Mouse (Mus musculus) brown adipose tissue, adult 24 weeks (tissue): Measurements from ENCODE around the gene Frmd8. TPM values are rescaled to one million over a fixed set of nuclear protein-coding genes. Genes with fewer than 3 reads are reported as not detected.

ENCODE experiments used
- H3K27ac ChIP-seq: fragments of 200-500 bp; replicated peaks from 2 replicates; pipeline ENCODE4 v1.5.1; 2012; ENCODE audit warnings: low read depth, mild to moderate bottlenecking, low read length
- H3K4me1 ChIP-seq: fragments of 200-500 bp; 2 replicates; pipeline ENCODE4 v1.6.1; 2012; ENCODE audit warnings: low read length, mixed read lengths; ENCODE audit not compliant: control insufficient read depth, insufficient read depth, insufficient read length
- H3K4me3 ChIP-seq: fragments of 200-500 bp; 2 replicates; pipeline ENCODE4 v1.5.1; 2012; ENCODE audit warnings: low read depth, mild to moderate bottlenecking, low read length, moderate library complexity; ENCODE audit not compliant: insufficient read depth
- polyA plus RNA-seq: library from polyadenylated mRNA; stranded (reverse); fragments of >200 nt; gene quantifications from 2 replicates; pipeline ENCODE4 v1.2.4, GENCODE M21; 2012; ENCODE audit not compliant: missing spikeins, insufficient read depth, insufficient read length

Gene Frmd8
- polyA plus RNA-seq = 6.6 and 7.0 TPM in 2 replicates

GRCm38 (mm10) chr19:5874969-5875480 lies at the start of gene Frmd8:
TSS of gene Frmd8 (minus strand) at chr19:5875274.
- Histone ChIP-seq H3K27ac (peak within 1 kb of the TSS; percentile 78), H3K4me1 (peaks cover 13% of the 10 kb centered on the region), H3K4me3 (peak within 1 kb of the TSS; percentile 99)

- peak within 1 kb of the TSS; percentile 76 for H3K4me3 ChIP-seq
- peak within 1 kb of the TSS; percentile 89 for H3K27ac ChIP-seq
- peaks cover 21% of the 10 kb centered on the region for H3K4me1 ChIP-seq
Measured at GRCm38 (mm10) chr19:5924713-5925093, 49.6 kb upstream of the Frmd8 start, which contains the start of gene Cdc42ep2. TSS of gene Cdc42ep2 (minus strand) at chr19:5924816.

GRCm38 (mm10) chr19:5923990-5924712 lies 49.1 kb upstream of the Frmd8 start:
- H3K4me1 ChIP-seq = peaks cover 18% of the 10 kb centered on the region
- H3K27ac ChIP-seq = peak overlapping the region; percentile 87
- peak overlapping the region; percentile 76 for H3K4me3 ChIP-seq

- H3K4me3 ChIP-seq = peak overlapping the region; percentile 76
- peaks cover 11% of the 10 kb centered on the region for H3K4me1 ChIP-seq
- H3K27ac ChIP-seq = peak overlapping the region; percentile 81; the same call in 1 of the 2 replicates
Measured at GRCm38 (mm10) chr19:5922963-5923362, 47.9 kb upstream of the Frmd8 start.

GRCm38 (mm10) chr19:5922119-5922942 lies 47.3 kb upstream of the Frmd8 start:
- H3K27ac ChIP-seq = peak overlapping the region; percentile 81
- peak overlapping the region; percentile 76 for H3K4me3 ChIP-seq
- peaks cover 8% of the 10 kb centered on the region for H3K4me1 ChIP-seq

- peak overlapping the region; percentile 76 for H3K4me3 ChIP-seq
- peaks cover 6% of the 10 kb centered on the region for H3K4me1 ChIP-seq
- H3K27ac ChIP-seq = peak overlapping the region; percentile 81
Measured at GRCm38 (mm10) chr19:5921715-5922114, 46.6 kb upstream of the Frmd8 start.

GRCm38 (mm10) chr19:5913007-5913719 lies 38.1 kb upstream of the Frmd8 start, which contains the start of gene Dpf2:
TSS of gene Dpf2 (minus strand) at chr19:5913010.
- peak within 1 kb of the TSS; percentile 79 for H3K4me3 ChIP-seq
- peaks cover 8% of the 10 kb centered on the region; the same call in 1 of the 2 replicates for H3K4me1 ChIP-seq
- peak within 1 kb of the TSS; percentile 85 for H3K27ac ChIP-seq

GRCm38 (mm10) chr19:5912103-5913006 lies 37.3 kb upstream of the Frmd8 start:
- H3K4me3 ChIP-seq = peak overlapping the region; percentile 79
- peak overlapping the region; percentile 85 for H3K27ac ChIP-seq
- peaks cover 8% of the 10 kb centered on the region; the same call in 1 of the 2 replicates for H3K4me1 ChIP-seq

- Histone ChIP-seq H3K4me3 (peak overlapping the region; percentile 79), H3K27ac (peak overlapping the region; percentile 85), H3K4me1 (peaks cover 8% of the 10 kb centered on the region; the same call in 1 of the 2 replicates)
Measured at GRCm38 (mm10) chr19:5911430-5912102, 36.5 kb upstream of the Frmd8 start.

GRCm38 (mm10) chr19:5910221-5910620 lies 35.1 kb upstream of the Frmd8 start:
- peaks cover 8% of the 10 kb centered on the region; the same call in 1 of the 2 replicates for H3K4me1 ChIP-seq
- no peak overlapping the region for H3K27ac ChIP-seq
- H3K4me3 ChIP-seq = no peak overlapping the region

- Histone ChIP-seq H3K4me1 (peaks cover 8% of the 10 kb centered on the region; the same call in 1 of the 2 replicates), H3K27ac (no peak overlapping the region), H3K4me3 (no peak overlapping the region)
Measured at GRCm38 (mm10) chr19:5907275-5907674, 32.2 kb upstream of the Frmd8 start.

GRCm38 (mm10) chr19:5894002-5894678 lies 19.1 kb upstream of the Frmd8 start, which contains the start of gene Tigd3:
TSS of gene Tigd3 (minus strand) at chr19:5894149.
- peaks cover 6% of the 10 kb centered on the region for H3K4me1 ChIP-seq
- H3K27ac ChIP-seq = no peak within 1 kb of the TSS

More at GRCm38 (mm10) chr19:5894002-5894678, 19.1 kb upstream of the Frmd8 start, which contains the start of gene Tigd3:
- peak within 1 kb of the TSS; percentile 58 for H3K4me3 ChIP-seq
